25 mouse cellular contexts compared by ENCODE assay signal in the genomic region with DNA sequence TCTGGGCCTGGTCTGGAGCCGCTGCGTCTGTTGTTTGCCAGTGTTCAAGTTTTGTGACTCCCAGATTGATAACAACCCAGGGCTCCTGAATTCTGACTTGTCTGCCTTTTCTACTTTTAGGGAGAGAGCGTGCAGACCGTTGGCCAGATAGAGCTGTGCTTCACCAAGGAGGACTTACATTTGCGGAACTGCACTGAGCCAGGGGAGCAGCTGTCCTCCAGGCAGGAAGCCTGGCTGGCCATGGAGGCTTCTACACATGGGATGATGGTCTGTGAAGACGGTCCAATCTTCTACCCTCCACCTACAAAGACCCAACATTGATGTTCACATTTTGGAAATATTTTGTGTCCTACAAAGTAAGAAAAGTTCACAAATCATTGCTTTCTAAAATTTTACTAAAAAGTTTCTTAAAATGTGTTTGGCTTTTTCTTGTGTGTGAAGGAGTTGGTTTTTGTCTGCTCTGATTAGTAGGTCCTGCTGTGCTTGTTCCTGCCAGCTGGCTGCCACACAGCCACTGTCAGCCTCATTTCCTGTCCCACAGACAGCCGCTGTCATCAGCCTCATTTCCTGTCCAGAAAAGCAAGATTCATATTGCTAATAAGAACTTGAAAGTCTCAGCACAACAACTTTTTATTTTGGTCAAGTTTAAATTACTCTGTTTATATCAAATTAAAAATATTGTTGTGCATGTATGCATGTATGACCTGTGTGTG. TPM values are rescaled to one million over a fixed set of nuclear protein-coding genes. Genes with fewer than 3 reads are reported as not detected.
"Had no signal": no experiment of that assay in that cellular context is flagged by ENCODE, and none has a peak within 500 bp of the region (broad histone marks: within the 10 kb centered on the region; RNA-seq: fewer than 3 reads in every experiment).

No protein-coding gene starts in this region.

RNA-seq across cellular contexts. Expression of a gene that starts 19.2 kb away (rescaled TPM):
- total RNA-seq: gastrocnemius, postnatal 10 days; gastrocnemius, postnatal 25 days; granulocyte monocyte progenitor cell, adult 5-6 weeks; heart, adult 18-20 months; heart, adult 8-10 months; heart, postnatal 14 days; heart, postnatal 36 days; hematopoietic stem cell, adult 5-6 weeks; layer of hippocampus, postnatal 25 days had no signal
- polyA plus RNA-seq: heart, embryonic 14.5 days; hindbrain, embryonic 11.5 days; kidney, embryonic 14.5 days had no signal

RNA-seq across cellular contexts. Expression of a gene that starts 27.4 kb away (rescaled TPM):
- total RNA-seq: gastrocnemius, adult 2 months; gastrocnemius, postnatal 10 days; gastrocnemius, postnatal 25 days; gastrocnemius, postnatal 4 days; heart, adult 18-20 months; heart, adult 8-10 months; heart, postnatal 14 days; heart, postnatal 36 days; hematopoietic stem cell, adult 5-6 weeks had no signal
- polyA plus RNA-seq: heart, embryonic 10.5 days; heart, embryonic 12.5 days; heart, embryonic 14.5 days; hindbrain, embryonic 11.5 days; hindbrain, embryonic 13.5 days; intestine, embryonic 15.5 days; intestine, postnatal 0 days; kidney, embryonic 14.5 days; kidney, embryonic 16.5 days; limb, embryonic 10.5 days; limb, embryonic 12.5 days; limb, embryonic 14.5 days; liver, embryonic 11.5 days; liver, embryonic 13.5 days had no signal
